Mouse (Mus musculus): ENCODE measurements around the gene Gm9964.
A peak's percentile ranks its signal among the peaks of the same experiment; 100 is the strongest.

Gene Gm9964

GRCm38 (mm10) chr11:79307560-79308200 is 11.0 kb upstream of the Gm9964 start:
- TF ChIP-seq GATA4 (IDR thresholded peaks at IDR 0.05; ENCODE audit: insufficient replicate concordance, low read length), result peak; percentile 65; the same call in 1 of the 2 replicates

DNA sequence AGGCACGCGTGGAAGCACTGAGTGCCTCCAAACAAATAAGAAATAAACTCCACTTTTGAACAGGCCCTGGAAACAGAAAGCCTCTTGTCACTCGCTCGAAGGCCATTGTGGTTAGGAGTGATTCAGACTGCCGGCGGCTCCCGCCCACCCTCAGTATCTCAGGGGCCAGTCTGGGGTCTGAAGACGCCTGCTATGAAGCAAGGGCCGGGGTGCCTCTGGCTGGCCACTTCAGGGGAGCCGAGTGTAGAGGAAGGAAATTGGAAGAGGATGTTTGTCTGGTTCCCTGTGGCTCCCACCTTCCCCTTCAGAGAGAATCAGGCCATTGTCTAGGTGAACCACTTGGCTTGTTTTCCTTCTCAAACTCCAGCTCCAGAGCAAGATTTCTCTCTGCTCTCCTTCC is 10.3 kb upstream of the Gm9964 start:
- TF ChIP-seq GATA4 (IDR thresholded peaks at IDR 0.05; ENCODE audit: insufficient replicate concordance, low read length), result no peak

- TF ChIP-seq GATA4 (IDR thresholded peaks at IDR 0.05; ENCODE audit: insufficient replicate concordance, low read length), result no peak
These were observed 9.8 kb upstream of the Gm9964 start for GRCm38 (mm10) chr11:79306510-79306909.

DNA sequence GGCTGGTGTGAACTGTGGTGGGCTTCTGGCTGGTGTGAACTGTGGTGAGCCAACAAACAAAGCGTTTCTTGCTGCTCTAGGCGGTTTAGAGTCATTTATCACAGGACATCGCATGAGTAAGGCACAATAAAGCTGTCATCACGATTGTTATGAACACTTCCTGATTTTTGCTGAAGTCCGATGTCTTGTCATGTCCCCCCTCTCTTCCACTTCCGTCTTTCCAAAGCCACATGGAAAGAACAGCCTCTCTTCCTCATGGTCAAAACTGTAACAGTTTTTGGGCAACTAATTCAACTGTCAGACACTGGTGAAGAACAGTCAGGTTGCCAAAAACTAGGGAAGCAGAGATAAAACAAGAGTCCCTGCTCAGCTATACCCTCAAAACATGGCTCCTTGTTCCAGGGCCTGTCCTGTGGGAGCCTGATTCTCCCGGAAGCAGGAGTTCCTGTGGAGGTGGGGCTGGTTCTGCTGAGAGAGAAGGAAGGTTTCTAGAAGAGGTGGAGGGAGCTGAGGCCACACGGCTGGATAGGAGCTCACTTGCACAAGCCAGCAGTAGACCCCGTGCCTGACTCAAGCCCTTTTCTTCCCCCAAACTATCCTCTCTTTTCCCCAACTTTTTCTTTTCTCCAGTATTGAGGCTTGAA is 9.1 kb upstream of the Gm9964 start:
- TF ChIP-seq GATA4 (IDR thresholded peaks at IDR 0.05; ENCODE audit: insufficient replicate concordance, low read length), result no peak

GRCm38 (mm10) chr11:79303109-79303508 is 6.4 kb upstream of the Gm9964 start:
- TF ChIP-seq GATA4 (IDR thresholded peaks at IDR 0.05; ENCODE audit: insufficient replicate concordance, low read length), result no peak

GRCm38 (mm10) chr11:79299719-79300431 is 3.2 kb upstream of the Gm9964 start:
- TF ChIP-seq GATA4 (IDR thresholded peaks at IDR 0.05; ENCODE audit: insufficient replicate concordance, low read length), result no peak

- no peak for TF ChIP-seq GATA4 (IDR thresholded peaks at IDR 0.05; ENCODE audit: insufficient replicate concordance, low read length)
These were observed 539 bp downstream of the Gm9964 start for GRCm38 (mm10) chr11:79296167-79296566.

DNA sequence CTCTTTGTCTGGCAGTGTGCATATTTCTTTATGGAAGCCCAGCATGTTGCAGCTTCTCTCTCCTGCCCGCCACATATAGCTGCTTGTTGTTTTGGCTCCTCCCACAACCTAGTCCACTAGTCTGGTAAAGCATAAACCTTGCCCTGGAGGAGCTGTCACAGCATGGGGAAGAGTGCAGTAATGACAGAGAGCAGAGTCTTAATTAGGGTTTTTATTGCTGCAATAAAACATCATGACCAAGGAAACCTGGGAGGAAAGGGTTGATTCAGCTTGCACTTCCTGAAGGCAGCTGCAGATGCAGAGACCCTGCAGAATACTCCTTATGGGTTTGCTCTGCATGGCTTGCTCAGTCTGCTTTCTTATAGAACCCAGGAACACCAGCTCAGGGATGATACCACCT is 2.7 kb downstream of the Gm9964 start:
- no peak for TF ChIP-seq GATA4 (IDR thresholded peaks at IDR 0.05; ENCODE audit: insufficient replicate concordance, low read length)

DNA sequence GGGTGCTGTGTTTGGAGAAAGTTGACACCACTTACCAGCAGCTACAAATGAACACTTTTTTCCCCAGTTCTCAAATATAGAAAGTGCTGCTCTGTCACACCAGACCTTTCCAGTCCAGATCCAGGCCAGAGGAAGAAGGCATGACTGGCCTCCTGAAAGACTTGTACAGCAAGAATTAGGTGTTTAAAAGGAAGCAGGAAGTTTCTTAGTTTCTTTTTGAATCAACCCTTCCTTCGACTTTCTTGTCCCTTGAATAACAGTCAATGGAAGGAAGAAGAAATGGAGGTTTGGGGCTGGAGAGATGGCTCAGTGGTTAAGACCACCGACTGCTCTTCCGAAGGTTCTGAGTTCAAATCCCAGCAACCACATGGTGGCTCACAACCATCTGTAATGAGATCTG is 3.7 kb downstream of the Gm9964 start:
- no peak for TF ChIP-seq GATA4 (IDR thresholded peaks at IDR 0.05; ENCODE audit: insufficient replicate concordance, low read length)

- no peak for TF ChIP-seq GATA4 (IDR thresholded peaks at IDR 0.05; ENCODE audit: insufficient replicate concordance, low read length)
These were observed 4.6 kb downstream of the Gm9964 start for GRCm38 (mm10) chr11:79292130-79292529.

- TF ChIP-seq GATA4 (IDR thresholded peaks at IDR 0.05; ENCODE audit: insufficient replicate concordance, low read length), result no peak
These were observed 5.1 kb downstream of the Gm9964 start for GRCm38 (mm10) chr11:79291651-79292050.

DNA sequence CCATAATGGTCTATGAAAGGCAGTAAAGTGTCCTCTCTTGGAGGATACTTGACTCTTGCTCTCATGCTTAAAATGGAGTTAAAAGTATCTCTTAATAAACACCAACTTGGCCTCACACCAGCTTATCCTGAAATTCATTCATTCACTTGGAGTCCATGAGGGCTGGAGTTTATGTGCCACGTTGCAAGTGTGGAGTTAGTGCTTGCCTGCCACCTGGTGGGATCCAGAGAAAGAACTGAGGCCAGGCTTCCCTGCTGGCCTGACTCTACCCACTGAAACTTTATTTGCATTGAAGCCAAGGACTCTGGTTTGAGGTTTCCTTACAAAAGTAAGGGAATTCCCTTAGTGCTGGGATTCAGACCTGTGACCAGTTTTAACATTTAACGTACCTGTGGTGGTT is 6.2 kb downstream of the Gm9964 start:
- TF ChIP-seq GATA4 (IDR thresholded peaks at IDR 0.05; ENCODE audit: insufficient replicate concordance, low read length), result no peak

DNA sequence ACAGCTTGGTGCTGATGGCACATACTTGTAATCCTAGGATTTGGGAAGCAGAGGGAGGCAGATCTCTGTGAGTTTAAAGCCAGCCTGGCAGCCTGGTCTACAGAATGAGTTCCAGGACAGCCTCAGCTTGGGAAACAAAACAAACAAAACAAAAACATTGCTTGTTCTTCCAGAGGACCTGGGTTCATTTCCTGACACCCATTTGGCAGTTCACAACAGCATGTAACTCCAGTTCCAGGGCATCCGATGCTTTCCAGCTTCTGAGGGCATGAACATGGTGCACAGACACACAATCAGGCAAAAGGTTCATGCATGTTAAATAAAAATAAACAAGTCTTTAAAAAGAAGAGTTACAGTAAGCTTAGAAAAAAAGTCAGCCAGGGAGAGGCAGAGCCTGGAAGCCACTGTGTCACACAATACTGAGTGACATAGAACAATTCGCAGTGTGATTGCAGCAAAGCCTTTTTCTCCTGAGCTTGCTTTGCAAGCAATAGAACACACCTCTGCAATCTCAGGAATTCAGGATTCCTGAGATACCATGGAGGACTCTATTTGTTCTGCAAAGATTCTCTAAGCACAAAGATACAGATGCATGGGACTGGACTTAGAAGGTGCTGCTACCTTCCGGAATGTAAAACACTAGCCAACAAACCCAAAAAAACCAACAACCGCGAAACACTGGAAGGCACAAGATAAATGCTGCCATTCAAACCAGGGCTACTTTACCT is 7.6 kb downstream of the Gm9964 start:
- TF ChIP-seq GATA4 (IDR thresholded peaks at IDR 0.05; ENCODE audit: insufficient replicate concordance, low read length), result no peak

GRCm38 (mm10) chr11:79288278-79288843 is 8.3 kb downstream of the Gm9964 start:
- no peak for TF ChIP-seq GATA4 (IDR thresholded peaks at IDR 0.05; ENCODE audit: insufficient replicate concordance, low read length)

DNA sequence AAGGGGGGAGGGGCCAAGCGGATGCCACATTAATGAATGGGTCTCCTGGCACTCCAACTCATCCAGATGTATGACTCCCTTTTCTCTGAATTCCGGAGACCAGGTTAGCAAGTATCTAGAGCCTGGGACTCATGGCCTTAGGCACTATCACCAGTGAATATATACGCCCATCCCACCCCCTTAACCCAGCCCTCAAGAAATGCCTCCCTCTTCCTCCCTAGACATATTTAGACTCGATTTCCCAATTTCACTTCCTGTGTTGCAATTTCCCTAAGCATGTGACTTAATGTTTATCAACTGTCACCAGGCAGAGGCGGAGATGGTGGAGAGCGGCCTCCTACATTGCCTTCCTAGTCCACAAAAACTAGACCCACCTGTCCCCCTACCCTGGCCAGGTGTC is 9.3 kb downstream of the Gm9964 start:
- no peak for TF ChIP-seq GATA4 (IDR thresholded peaks at IDR 0.05; ENCODE audit: insufficient replicate concordance, low read length)
